Mouse (Mus musculus): ENCODE results near the gene Hnrnpk. TPM values are rescaled to one million over a fixed set of nuclear protein-coding genes. Genes with fewer than 3 reads are reported as not detected.
"Not testable (repeated sequence)": the region's sequence is repeated elsewhere in the genome, so short reads cannot be mapped to it uniquely, and the experiment has no call there.

Gene Hnrnpk
- polyA plus RNA-seq, 1 experiment from 2014 or later = 1,944 TPM

DNA sequence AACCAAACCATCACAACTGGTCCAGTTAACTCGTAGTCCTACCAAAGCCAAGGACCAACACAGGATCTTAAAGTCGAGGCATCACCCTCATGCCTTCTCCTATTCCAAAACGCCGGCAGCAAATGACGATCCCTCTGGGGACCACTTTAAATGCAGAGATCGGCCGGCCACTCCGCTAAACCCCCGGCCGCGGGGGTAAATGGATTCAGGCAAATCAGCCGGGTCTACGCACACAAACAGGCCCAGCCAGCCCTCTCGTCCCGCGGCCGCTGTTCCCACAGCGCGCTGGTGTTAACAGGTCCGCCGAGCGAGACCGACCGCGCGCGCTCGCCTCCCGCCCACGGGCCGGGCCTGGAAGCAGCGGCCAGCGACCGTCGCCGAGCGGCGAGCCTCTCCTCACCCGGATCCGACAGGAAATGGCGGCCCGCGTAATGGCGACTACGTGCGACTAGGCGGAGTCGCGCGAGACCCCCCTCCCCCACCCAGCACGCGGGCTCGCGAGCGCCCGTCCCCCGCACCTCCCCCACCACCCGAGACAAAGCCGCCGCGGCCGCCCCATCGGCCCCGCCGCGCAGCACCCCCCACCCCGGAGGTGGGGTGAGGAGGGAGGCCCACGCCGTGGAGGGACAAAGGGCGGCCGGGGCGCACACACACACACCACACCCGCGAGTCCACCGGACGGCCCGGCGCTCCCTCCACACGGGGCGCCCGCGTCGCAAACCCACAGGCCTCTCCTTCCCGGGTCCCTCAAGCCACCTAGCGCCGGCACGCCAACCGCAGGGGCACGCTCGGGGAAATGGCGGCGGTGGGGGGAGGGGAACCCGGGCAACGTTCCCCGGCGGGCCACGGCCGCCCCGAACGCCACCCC, 1.8 kb downstream of the Hnrnpk start:
- Histone ChIP-seq H3K36me3 (ENCODE audit: control insufficient read depth, insufficient read depth, low read length) (peaks cover 23% of the 10 kb centered on the region), H3K4me3 (ENCODE audit: low read depth, low read length) (peak overlapping the region; percentile 99), H3K4me1 (ENCODE audit: control insufficient read depth, insufficient read depth, low read length) (peaks cover 4% of the 10 kb centered on the region; the same call in 1 of the 2 replicates), H3K9me3 (replicated peaks; ENCODE audit: control insufficient read depth, low read length) (no peaks in the 10 kb centered on the region), H3K9ac (ENCODE audit: low read length) (peak overlapping the region; percentile 100), H3K27ac (ENCODE audit: low read depth, low read length) (peak overlapping the region; percentile 100), H3K4me2 (ENCODE audit: low read length) (peak overlapping the region; percentile 68), H3K27me3 (replicated peaks; ENCODE audit: control insufficient read depth, insufficient read depth, low read length) (no peaks in the 10 kb centered on the region)
- WGBS = under 1% methylated on average over 53 of the region's 100 CpGs
- ATAC-seq (peak; percentile 37), DNase-seq (ENCODE audit: low spot score) (peak; percentile 85)

DNA sequence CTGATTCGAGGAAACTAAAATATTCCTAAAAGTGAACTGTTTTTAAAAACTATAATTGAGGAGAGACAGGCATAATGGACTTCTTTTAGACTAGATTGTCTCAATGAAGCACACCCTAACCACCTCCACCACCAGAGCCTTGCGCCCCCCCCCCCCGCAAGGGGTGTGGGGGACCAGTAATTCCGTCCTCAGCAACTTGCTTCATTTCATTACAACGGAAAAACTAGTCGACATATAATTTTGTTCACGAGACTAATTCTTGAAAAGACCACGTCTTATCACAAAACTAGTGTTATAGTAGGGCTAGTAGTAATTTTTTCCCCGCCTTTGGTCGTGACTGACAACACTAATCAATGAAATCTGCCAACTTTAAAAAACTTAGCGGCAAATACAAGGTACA, 2.6 kb downstream of the Hnrnpk start:
- no peaks in the 10 kb centered on the region for H3K27me3 ChIP-seq (replicated peaks; ENCODE audit: control insufficient read depth, insufficient read depth, low read length)
- H3K36me3 ChIP-seq (ENCODE audit: control insufficient read depth, insufficient read depth, low read length) = peaks cover 31% of the 10 kb centered on the region
- H3K9me3 ChIP-seq (replicated peaks; ENCODE audit: control insufficient read depth, low read length) = no peaks in the 10 kb centered on the region
- H3K4me2 ChIP-seq (ENCODE audit: low read length) = peak overlapping the region; percentile 68
- peak overlapping the region; percentile 99 for H3K4me3 ChIP-seq (ENCODE audit: low read depth, low read length)
- H3K4me1 ChIP-seq (ENCODE audit: control insufficient read depth, insufficient read depth, low read length) = peaks cover 4% of the 10 kb centered on the region; the same call in 1 of the 2 replicates
- H3K27ac ChIP-seq (ENCODE audit: low read depth, low read length) = no peak overlapping the region
- ATAC-seq = no peak
- WGBS = under 1% methylated on average over 11 of the region's 11 CpGs
- DNase-seq (ENCODE audit: low spot score) = no peak
- H3K9ac ChIP-seq (ENCODE audit: low read length) = peak overlapping the region; percentile 100

DNA sequence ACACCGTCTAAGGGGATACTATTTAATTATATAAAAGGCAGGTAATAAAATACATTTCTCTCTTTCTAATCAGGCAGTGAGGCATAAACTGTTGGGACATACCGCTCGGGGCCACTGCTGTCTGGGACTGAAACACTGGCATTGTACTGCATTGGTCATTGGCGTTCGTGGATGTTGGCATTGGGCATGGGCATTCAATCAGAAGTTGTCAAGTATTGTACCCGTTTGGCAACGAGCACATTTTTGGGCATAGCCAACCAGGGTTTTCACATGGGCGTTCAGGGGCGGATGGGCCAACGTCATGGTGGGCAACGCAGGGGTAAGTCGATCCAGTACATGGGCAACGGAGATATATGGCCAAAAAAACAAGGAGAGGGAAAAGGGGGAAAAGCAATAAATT, 5.5 kb downstream of the Hnrnpk start:
- Histone ChIP-seq H3K9ac (ENCODE audit: low read length) (no peak overlapping the region), H3K27ac (ENCODE audit: low read depth, low read length) (no peak overlapping the region), H3K27me3 (replicated peaks; ENCODE audit: control insufficient read depth, insufficient read depth, low read length) (no peaks in the 10 kb centered on the region), H3K4me1 (ENCODE audit: control insufficient read depth, insufficient read depth, low read length) (peaks cover 4% of the 10 kb centered on the region; the same call in 1 of the 2 replicates), H3K9me3 (replicated peaks; ENCODE audit: control insufficient read depth, low read length) (no peaks in the 10 kb centered on the region), H3K36me3 (ENCODE audit: control insufficient read depth, insufficient read depth, low read length) (peaks cover 58% of the 10 kb centered on the region), H3K4me2 (ENCODE audit: low read length) (no peak overlapping the region), H3K4me3 (ENCODE audit: low read depth, low read length) (no peak overlapping the region)
- ATAC-seq (no peak), DNase-seq (ENCODE audit: low spot score) (no peak)
- WGBS = 69% methylated on average over 13 of the region's 13 CpGs

- peaks cover 74% of the 10 kb centered on the region for H3K36me3 ChIP-seq (ENCODE audit: control insufficient read depth, insufficient read depth, low read length)
- not testable (repeated sequence) for H3K9ac ChIP-seq (ENCODE audit: low read length); H3K27ac ChIP-seq (ENCODE audit: low read depth, low read length); H3K9me3 ChIP-seq (replicated peaks; ENCODE audit: control insufficient read depth, low read length); H3K4me1 ChIP-seq (ENCODE audit: control insufficient read depth, insufficient read depth, low read length); H3K27me3 ChIP-seq (replicated peaks; ENCODE audit: control insufficient read depth, insufficient read depth, low read length); H3K4me2 ChIP-seq (ENCODE audit: low read length); DNase-seq (ENCODE audit: low spot score); H3K4me3 ChIP-seq (ENCODE audit: low read depth, low read length)
- ATAC-seq = 0 out of 2 replicates have a peak, but pooled peaks have one; percentile 11
- 91% methylated on average over 11 of the region's 11 CpGs for WGBS
Measured at GRCm38 (mm10) chr13:58394392-58394791, 8.8 kb downstream of the Hnrnpk start.

DNA sequence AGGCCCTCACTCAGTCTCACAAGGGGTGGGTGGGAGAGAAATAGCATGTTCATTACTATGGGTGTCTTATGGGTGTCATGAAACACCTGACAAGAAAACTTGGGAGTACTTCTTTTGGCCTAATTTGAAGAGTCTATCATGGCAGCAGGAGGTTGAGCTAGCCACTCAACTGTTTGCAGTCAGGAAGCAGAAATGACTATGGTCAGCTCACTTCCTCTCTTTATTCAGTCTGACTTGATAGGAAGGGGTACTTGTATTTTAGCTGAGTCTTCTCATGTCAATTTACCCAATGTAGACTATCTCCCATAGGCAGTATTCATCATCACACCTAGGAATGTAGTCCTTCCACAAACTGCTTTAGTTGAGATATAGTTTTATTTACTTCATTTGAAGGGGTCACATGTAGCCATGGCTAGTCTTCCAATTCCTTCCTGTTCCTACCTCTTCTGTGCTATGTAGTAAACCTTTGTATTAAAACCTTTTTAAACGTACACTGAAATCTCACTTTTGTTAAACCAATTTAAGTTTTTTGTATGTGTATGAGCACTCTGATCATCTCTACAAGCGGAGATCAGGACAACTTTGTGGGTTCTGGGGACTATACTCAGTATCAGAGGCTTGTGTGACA, 13.7 kb downstream of the Hnrnpk start:
- 73% methylated on average over 2 of the region's 2 CpGs for WGBS
- ATAC-seq = no peak
- H3K36me3 ChIP-seq (ENCODE audit: control insufficient read depth, insufficient read depth, low read length) = peaks cover 36% of the 10 kb centered on the region

DNA sequence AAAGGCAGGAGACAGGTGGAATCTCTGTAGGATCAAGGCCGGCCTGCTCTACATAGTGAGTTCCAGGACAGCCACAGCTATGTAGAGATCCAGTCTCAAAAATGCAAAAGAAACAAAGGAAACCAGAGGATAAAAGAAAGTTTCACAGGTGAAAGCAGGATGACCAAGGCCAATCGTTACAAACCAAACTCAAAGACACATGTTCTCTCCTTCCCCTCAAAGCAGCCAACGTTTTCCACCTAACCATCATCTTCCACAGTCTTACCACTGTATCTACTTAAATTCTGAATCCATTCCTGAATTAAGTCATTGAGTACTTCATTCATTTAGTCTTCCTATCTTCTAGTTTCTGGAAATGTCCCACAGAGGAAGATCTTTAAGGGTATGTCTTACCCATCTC, 14.8 kb downstream of the Hnrnpk start:
- H3K9me3 ChIP-seq (replicated peaks; ENCODE audit: control insufficient read depth, low read length) = no peaks in the 10 kb centered on the region
- no peak for ATAC-seq
- DNase-seq (ENCODE audit: low spot score) = no peak
- H3K36me3 ChIP-seq (ENCODE audit: control insufficient read depth, insufficient read depth, low read length) = peaks cover 26% of the 10 kb centered on the region
- H3K27ac ChIP-seq (ENCODE audit: low read depth, low read length) = no peak overlapping the region
- 49% methylated on average over 3 of the region's 3 CpGs for WGBS
- no peak overlapping the region for H3K4me3 ChIP-seq (ENCODE audit: low read depth, low read length)
- no peaks in the 10 kb centered on the region for H3K4me1 ChIP-seq (ENCODE audit: control insufficient read depth, insufficient read depth, low read length)
- H3K4me2 ChIP-seq (ENCODE audit: low read length) = no peak overlapping the region
- H3K27me3 ChIP-seq (replicated peaks; ENCODE audit: control insufficient read depth, insufficient read depth, low read length) = no peaks in the 10 kb centered on the region
- no peak overlapping the region for H3K9ac ChIP-seq (ENCODE audit: low read length)

More for the DNA sequence above, 13.7 kb downstream of the Hnrnpk start:
- H3K9ac ChIP-seq (ENCODE audit: low read length) = no peak overlapping the region
- no peaks in the 10 kb centered on the region for H3K27me3 ChIP-seq (replicated peaks; ENCODE audit: control insufficient read depth, insufficient read depth, low read length)
- H3K9me3 ChIP-seq (replicated peaks; ENCODE audit: control insufficient read depth, low read length) = no peaks in the 10 kb centered on the region
- H3K4me2 ChIP-seq (ENCODE audit: low read length) = no peak overlapping the region
- no peak overlapping the region for H3K4me3 ChIP-seq (ENCODE audit: low read depth, low read length)
- DNase-seq (ENCODE audit: low spot score) = no peak
- no peak overlapping the region for H3K27ac ChIP-seq (ENCODE audit: low read depth, low read length)
- no peaks in the 10 kb centered on the region for H3K4me1 ChIP-seq (ENCODE audit: control insufficient read depth, insufficient read depth, low read length)

DNA sequence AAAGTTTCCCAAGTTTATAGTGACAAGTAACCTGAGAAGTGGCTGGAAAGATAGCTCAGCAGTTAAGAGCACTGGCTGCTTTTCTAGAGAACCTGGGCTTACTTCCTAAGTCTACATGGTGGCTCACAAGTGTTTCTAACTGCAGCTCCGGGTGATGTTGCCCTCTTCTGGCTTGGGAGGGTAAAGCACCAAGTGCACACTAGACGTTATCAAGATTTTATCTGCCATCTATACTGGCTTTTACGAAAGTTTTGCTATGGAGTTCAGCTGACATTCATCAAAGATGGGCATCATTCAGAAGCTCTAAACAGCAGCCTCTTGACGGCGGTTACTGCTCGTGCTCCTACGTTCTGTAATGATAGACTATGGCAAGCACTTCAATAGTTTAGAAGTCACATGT, 15.2 kb downstream of the Hnrnpk start:
- 21% methylated on average over 7 of the region's 7 CpGs for WGBS
- H3K4me2 ChIP-seq (ENCODE audit: low read length) = no peak overlapping the region
- no peaks in the 10 kb centered on the region for H3K4me1 ChIP-seq (ENCODE audit: control insufficient read depth, insufficient read depth, low read length)
- no peak overlapping the region for H3K9ac ChIP-seq (ENCODE audit: low read length)
- peaks cover 23% of the 10 kb centered on the region for H3K36me3 ChIP-seq (ENCODE audit: control insufficient read depth, insufficient read depth, low read length)
- DNase-seq (ENCODE audit: low spot score) (peak; percentile 85), ATAC-seq (peak; percentile 57)
- no peak overlapping the region for H3K27ac ChIP-seq (ENCODE audit: low read depth, low read length)
- no peak overlapping the region for H3K4me3 ChIP-seq (ENCODE audit: low read depth, low read length)
- H3K27me3 ChIP-seq (replicated peaks; ENCODE audit: control insufficient read depth, insufficient read depth, low read length) = no peaks in the 10 kb centered on the region
- no peaks in the 10 kb centered on the region for H3K9me3 ChIP-seq (replicated peaks; ENCODE audit: control insufficient read depth, low read length)

GRCm38 (mm10) chr13:58385547-58385920, 17.6 kb downstream of the Hnrnpk start:
- Histone ChIP-seq H3K9ac (ENCODE audit: low read length) (peak overlapping the region; percentile 77; the same call in 1 of the 2 replicates), H3K4me1 (ENCODE audit: control insufficient read depth, insufficient read depth, low read length) (no peaks in the 10 kb centered on the region), H3K27me3 (replicated peaks; ENCODE audit: control insufficient read depth, insufficient read depth, low read length) (no peaks in the 10 kb centered on the region), H3K4me3 (ENCODE audit: low read depth, low read length) (peak overlapping the region; percentile 70), H3K27ac (ENCODE audit: low read depth, low read length) (no peak overlapping the region), H3K36me3 (ENCODE audit: control insufficient read depth, insufficient read depth, low read length) (peaks cover 29% of the 10 kb centered on the region), H3K4me2 (ENCODE audit: low read length) (peak overlapping the region; percentile 91), H3K9me3 (replicated peaks; ENCODE audit: control insufficient read depth, low read length) (peaks cover 8% of the 10 kb centered on the region; the same call in 1 of the 2 replicates)
- DNase-seq (ENCODE audit: low spot score) (no peak), ATAC-seq (no peak)
- 87% methylated on average over 7 of the region's 7 CpGs for WGBS
